Mouse (Mus musculus): ENCODE results near the gene Gprc5c.

DNA sequence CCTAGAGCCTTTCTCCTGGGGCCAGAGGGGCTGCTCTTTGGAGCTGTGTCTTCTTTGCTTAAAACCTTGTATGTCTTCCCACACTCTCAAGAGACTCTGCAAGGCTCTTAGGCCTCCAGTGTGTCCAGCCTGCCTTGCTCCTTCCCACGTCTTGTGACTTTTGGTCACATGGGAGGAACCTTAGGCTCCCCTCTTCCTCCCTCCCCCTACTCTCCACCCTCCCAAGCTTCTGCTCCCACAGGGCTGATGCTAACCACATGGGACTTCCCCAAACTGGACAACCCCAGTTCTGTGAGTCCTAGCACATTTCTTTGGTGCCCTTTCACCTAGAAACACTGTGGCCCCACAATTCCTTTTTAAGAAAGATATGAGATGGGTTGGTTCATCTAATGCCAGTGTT is 47.1 kb downstream of the Gprc5c start:
- TF ChIP-seq CTCF (IDR thresholded peaks at IDR 0.05; ENCODE audit: low read depth) (no peak), EP300 (IDR thresholded peaks at IDR 0.05; ENCODE audit: low read depth) (no peak)

All from liver, postnatal 0 days (tissue).